Mouse (Mus musculus): ENCODE results near the gene C9orf72. TPM values are rescaled to one million over a fixed set of nuclear protein-coding genes. Genes with fewer than 3 reads are reported as not detected.

C9orf72 gene
- polyA plus RNA-seq, 1 experiment from 2014 or later: 3.8 TPM

DNA sequence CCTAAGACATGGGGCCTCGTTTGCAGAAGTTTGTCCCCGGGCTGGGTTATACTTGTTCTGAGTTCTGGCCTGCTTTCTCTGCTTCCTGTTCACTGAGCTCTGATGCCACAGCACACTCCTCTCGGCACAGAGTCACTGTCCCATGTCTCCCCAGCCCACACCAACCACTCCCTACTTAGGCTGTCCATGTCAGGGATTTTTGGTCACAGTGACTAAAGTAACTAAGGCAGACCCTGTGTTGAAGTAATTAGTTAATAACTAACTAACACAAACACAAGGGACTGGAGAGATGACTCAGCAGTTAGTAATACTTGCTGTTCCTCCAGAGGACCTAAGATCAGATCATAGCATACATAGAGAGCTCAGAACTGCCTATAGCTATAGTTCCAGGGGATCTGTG, 60.0 kb downstream of the C9orf72 start:
- H3K27me3 ChIP-seq (ENCODE audit: control insufficient read depth, insufficient read depth, low read depth, low read length): no peaks in the 10 kb centered on the region
- ATAC-seq (ENCODE audit: low read depth): peak; percentile 82
- no peak overlapping the region for H3K27ac ChIP-seq (ENCODE audit: low read length)
- no peak overlapping the region for H3K4me2 ChIP-seq (ENCODE audit: low read depth, low read length)
- no peaks in the 10 kb centered on the region for H3K9me3 ChIP-seq (replicated peaks; ENCODE audit: control insufficient read depth, low read length)
- H3K4me3 ChIP-seq (ENCODE audit: low read depth, low read length): no peak overlapping the region
- no peaks in the 10 kb centered on the region for H3K36me3 ChIP-seq (ENCODE audit: control insufficient read depth, insufficient read depth)
- 29% methylated on average over 3 of the region's 3 CpGs for whole genome bisulfite sequencing (ENCODE audit: insufficient replicate concordance)
- no peaks in the 10 kb centered on the region; the same call in 1 of the 2 replicates for H3K4me1 ChIP-seq (ENCODE audit: control insufficient read depth, low read depth, low read length)
- no peak overlapping the region for H3K9ac ChIP-seq (ENCODE audit: low read depth, low read length)

- Histone ChIP-seq H3K4me1 (ENCODE audit: control insufficient read depth, low read depth, low read length) (no peaks in the 10 kb centered on the region; the same call in 1 of the 2 replicates), H3K9me3 (replicated peaks; ENCODE audit: control insufficient read depth, low read length) (no peaks in the 10 kb centered on the region), H3K4me3 (ENCODE audit: low read depth, low read length) (no peak overlapping the region), H3K4me2 (ENCODE audit: low read depth, low read length) (no peak overlapping the region), H3K36me3 (ENCODE audit: control insufficient read depth, insufficient read depth) (no peaks in the 10 kb centered on the region), H3K27me3 (ENCODE audit: control insufficient read depth, insufficient read depth, low read depth, low read length) (no peaks in the 10 kb centered on the region), H3K27ac (ENCODE audit: low read length) (no peak overlapping the region), H3K9ac (ENCODE audit: low read depth, low read length) (no peak overlapping the region)
- no peak for ATAC-seq (ENCODE audit: low read depth)
- WGBS (ENCODE audit: insufficient replicate concordance): 59% methylated on average over 2 of the region's 2 CpGs
These were observed 60.7 kb downstream of the C9orf72 start for GRCm38 (mm10) chr4:35165275-35165674.

DNA sequence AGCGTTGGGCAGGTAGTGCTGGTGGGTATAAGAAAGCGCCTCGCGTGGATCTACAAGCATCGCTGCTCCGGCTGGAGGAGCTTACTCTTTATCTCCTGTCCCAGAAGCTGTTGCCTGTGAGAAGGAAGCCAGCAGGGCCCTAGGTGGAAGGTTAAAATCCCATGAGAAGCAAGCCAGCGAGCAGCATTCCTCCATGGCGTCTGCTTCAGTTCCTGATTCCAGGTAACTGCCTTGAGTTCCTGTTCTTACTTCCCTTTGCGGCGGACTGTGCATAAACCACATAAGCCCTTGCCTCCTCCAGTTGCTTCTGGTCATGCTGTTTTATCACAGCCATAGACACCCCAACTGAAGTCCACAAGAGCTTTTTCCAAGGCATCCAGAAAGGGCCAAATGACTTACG, 68.2 kb downstream of the C9orf72 start:
- no peaks in the 10 kb centered on the region for H3K9me3 ChIP-seq (replicated peaks; ENCODE audit: control insufficient read depth, low read length)
- H3K27me3 ChIP-seq (ENCODE audit: control insufficient read depth, insufficient read depth, low read depth, low read length): no peaks in the 10 kb centered on the region
- peaks cover 4% of the 10 kb centered on the region for H3K4me1 ChIP-seq (ENCODE audit: control insufficient read depth, low read depth, low read length)
- H3K36me3 ChIP-seq (ENCODE audit: control insufficient read depth, insufficient read depth): no peaks in the 10 kb centered on the region
- no peak overlapping the region for H3K9ac ChIP-seq (ENCODE audit: low read depth, low read length)
- no peak overlapping the region for H3K4me3 ChIP-seq (ENCODE audit: low read depth, low read length)
- 23% methylated on average over 11 of the region's 11 CpGs for WGBS (ENCODE audit: insufficient replicate concordance)
- no peak for ATAC-seq (ENCODE audit: low read depth)
- H3K27ac ChIP-seq (ENCODE audit: low read length): no peak overlapping the region
- peak overlapping the region; percentile 76 for H3K4me2 ChIP-seq (ENCODE audit: low read depth, low read length)

DNA sequence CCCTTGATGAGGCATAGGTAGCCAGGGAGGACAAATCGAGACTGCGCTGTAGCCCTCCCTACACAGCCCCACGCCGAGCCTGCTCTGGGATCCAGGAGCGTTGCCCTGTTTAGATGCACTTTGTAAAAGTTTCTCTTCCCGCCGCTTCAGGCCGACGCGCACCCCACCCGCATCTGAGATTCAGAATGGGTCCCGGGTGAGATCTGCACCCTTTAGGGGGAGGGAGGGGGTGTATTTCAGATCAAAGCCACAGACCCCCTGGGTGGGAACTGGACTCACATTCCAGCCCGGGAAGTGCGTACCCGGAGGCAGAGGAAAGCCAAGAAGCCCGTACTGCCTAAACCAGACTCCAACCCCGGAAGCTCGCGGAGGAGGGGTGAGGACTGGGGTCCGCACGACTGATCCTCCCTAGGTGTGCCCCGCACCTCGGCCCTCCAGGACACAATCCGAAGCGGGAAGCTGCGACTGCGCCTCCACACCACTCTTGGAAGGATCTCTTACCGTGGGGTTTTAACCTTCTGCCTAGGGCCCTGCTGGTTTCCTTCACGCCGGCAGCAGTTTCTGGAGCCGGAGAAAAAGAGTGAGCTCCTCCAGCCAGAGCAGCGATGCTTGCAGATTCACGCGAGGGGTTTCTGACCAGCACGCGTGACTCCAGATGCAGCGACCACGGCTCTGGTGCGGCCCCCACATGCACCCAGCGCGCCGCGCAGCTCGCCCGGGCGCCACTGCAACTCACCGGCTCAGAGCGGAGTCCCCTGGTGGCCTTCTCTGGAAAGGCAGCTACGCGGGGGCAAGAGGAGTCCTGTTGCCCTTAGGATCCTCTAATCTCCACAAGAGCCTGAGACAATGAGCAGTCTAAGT, 69.0 kb downstream of the C9orf72 start, which contains the start of gene Mob3b:
Gene Mob3b, minus strand, starts transcription at position 734 of the 861 bp plus-strand sequence.
- ATAC-seq (ENCODE audit: low read depth): peak; percentile 57
- Histone ChIP-seq H3K36me3 (ENCODE audit: control insufficient read depth, insufficient read depth) (no peaks in the 10 kb centered on the region), H3K4me1 (ENCODE audit: control insufficient read depth, low read depth, low read length) (peaks cover 4% of the 10 kb centered on the region), H3K4me3 (ENCODE audit: low read depth, low read length) (peak within 1 kb of the TSS; percentile 67), H3K27ac (ENCODE audit: low read length) (peak within 1 kb of the TSS; percentile 84), H3K9ac (ENCODE audit: low read depth, low read length) (peak within 1 kb of the TSS; percentile 67), H3K9me3 (replicated peaks; ENCODE audit: control insufficient read depth, low read length) (no peaks in the 10 kb centered on the region), H3K4me2 (ENCODE audit: low read depth, low read length) (peak within 1 kb of the TSS; percentile 76), H3K27me3 (ENCODE audit: control insufficient read depth, insufficient read depth, low read depth, low read length) (no peaks in the 10 kb centered on the region)
- WGBS (ENCODE audit: insufficient replicate concordance): under 1% methylated on average over 50 of the region's 50 CpGs

GRCm38 (mm10) chr4:35156149-35156611, 69.8 kb downstream of the C9orf72 start:
- Histone ChIP-seq H3K4me1 (ENCODE audit: control insufficient read depth, low read depth, low read length) (peaks cover 4% of the 10 kb centered on the region), H3K36me3 (ENCODE audit: control insufficient read depth, insufficient read depth) (no peaks in the 10 kb centered on the region), H3K4me2 (ENCODE audit: low read depth, low read length) (peak overlapping the region; percentile 76), H3K9me3 (replicated peaks; ENCODE audit: control insufficient read depth, low read length) (no peaks in the 10 kb centered on the region), H3K4me3 (ENCODE audit: low read depth, low read length) (peak overlapping the region; percentile 67), H3K9ac (ENCODE audit: low read depth, low read length) (peak overlapping the region; percentile 67), H3K27me3 (ENCODE audit: control insufficient read depth, insufficient read depth, low read depth, low read length) (no peaks in the 10 kb centered on the region), H3K27ac (ENCODE audit: low read length) (peak overlapping the region; percentile 84)
- under 1% methylated on average over 26 of the region's 26 CpGs for WGBS (ENCODE audit: insufficient replicate concordance)
- ATAC-seq (ENCODE audit: low read depth): peak; percentile 68

- no peaks in the 10 kb centered on the region for H3K9me3 ChIP-seq (replicated peaks; ENCODE audit: control insufficient read depth, low read length)
- peak overlapping the region; percentile 67 for H3K4me3 ChIP-seq (ENCODE audit: low read depth, low read length)
- no peaks in the 10 kb centered on the region for H3K36me3 ChIP-seq (ENCODE audit: control insufficient read depth, insufficient read depth)
- H3K9ac ChIP-seq (ENCODE audit: low read depth, low read length): peak overlapping the region; percentile 67
- H3K4me2 ChIP-seq (ENCODE audit: low read depth, low read length): peak overlapping the region; percentile 76
- ATAC-seq (ENCODE audit: low read depth): peak; percentile 81
- H3K4me1 ChIP-seq (ENCODE audit: control insufficient read depth, low read depth, low read length): peaks cover 4% of the 10 kb centered on the region
- 21% methylated on average over 20 of the region's 20 CpGs for WGBS (ENCODE audit: insufficient replicate concordance)
- H3K27me3 ChIP-seq (ENCODE audit: control insufficient read depth, insufficient read depth, low read depth, low read length): no peaks in the 10 kb centered on the region
- peak overlapping the region; percentile 84 for H3K27ac ChIP-seq (ENCODE audit: low read length)
These were observed 70.6 kb downstream of the C9orf72 start for GRCm38 (mm10) chr4:35155132-35155922.

- Histone ChIP-seq H3K4me1 (ENCODE audit: control insufficient read depth, low read depth, low read length) (peaks cover 4% of the 10 kb centered on the region), H3K9me3 (replicated peaks; ENCODE audit: control insufficient read depth, low read length) (no peaks in the 10 kb centered on the region)
- WGBS (ENCODE audit: insufficient replicate concordance): 43% methylated on average over 3 of the region's 3 CpGs
These were observed 71.9 kb downstream of the C9orf72 start for GRCm38 (mm10) chr4:35154051-35154450.

DNA sequence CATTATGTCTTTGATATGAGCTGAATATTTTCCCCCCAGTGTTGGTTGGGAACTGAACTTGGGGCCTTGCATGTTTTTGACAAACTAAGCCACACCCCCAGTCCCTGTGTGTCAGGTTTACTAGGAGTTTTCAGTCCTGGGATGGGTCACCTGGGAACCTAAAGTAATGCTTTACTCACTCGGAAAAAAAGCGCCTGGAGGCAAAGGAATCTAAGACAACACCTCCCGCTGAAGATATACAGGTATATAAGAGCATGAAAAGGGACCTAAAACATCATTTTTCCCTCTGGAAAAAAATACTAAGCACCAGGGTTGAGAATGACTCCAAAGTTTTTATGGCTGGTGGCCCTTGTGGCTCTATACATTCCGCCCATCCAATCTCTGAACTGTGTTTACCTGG, 74.2 kb downstream of the C9orf72 start, which contains the start of gene Ifnk:
Gene Ifnk, plus strand, starts transcription at position 301 of the 400 bp plus-strand sequence.
- ATAC-seq (ENCODE audit: low read depth): no peak
- Histone ChIP-seq H3K9ac (ENCODE audit: low read depth, low read length) (no peak within 1 kb of the TSS), H3K4me1 (ENCODE audit: control insufficient read depth, low read depth, low read length) (peaks cover 4% of the 10 kb centered on the region; the same call in 1 of the 2 replicates), H3K27me3 (ENCODE audit: control insufficient read depth, insufficient read depth, low read depth, low read length) (no peaks in the 10 kb centered on the region), H3K36me3 (ENCODE audit: control insufficient read depth, insufficient read depth) (no peaks in the 10 kb centered on the region), H3K9me3 (replicated peaks; ENCODE audit: control insufficient read depth, low read length) (no peaks in the 10 kb centered on the region), H3K27ac (ENCODE audit: low read length) (no peak within 1 kb of the TSS), H3K4me2 (ENCODE audit: low read depth, low read length) (no peak within 1 kb of the TSS), H3K4me3 (ENCODE audit: low read depth, low read length) (no peak within 1 kb of the TSS)
- 75% methylated on average over 4 of the region's 4 CpGs for WGBS (ENCODE audit: insufficient replicate concordance)

More at GRCm38 (mm10) chr4:35154051-35154450, 71.9 kb downstream of the C9orf72 start:
- no peak overlapping the region for H3K9ac ChIP-seq (ENCODE audit: low read depth, low read length)
- H3K27me3 ChIP-seq (ENCODE audit: control insufficient read depth, insufficient read depth, low read depth, low read length): no peaks in the 10 kb centered on the region
- ATAC-seq (ENCODE audit: low read depth): no peak
- H3K4me2 ChIP-seq (ENCODE audit: low read depth, low read length): no peak overlapping the region
- no peak overlapping the region for H3K4me3 ChIP-seq (ENCODE audit: low read depth, low read length)
- no peaks in the 10 kb centered on the region for H3K36me3 ChIP-seq (ENCODE audit: control insufficient read depth, insufficient read depth)
- H3K27ac ChIP-seq (ENCODE audit: low read length): no peak overlapping the region

Data from liver, embryonic 16.5 days (tissue).